Mouse (Mus musculus): ENCODE data around the gene Zfpm1. TPM values are rescaled to one million over a fixed set of nuclear protein-coding genes. Genes with fewer than 3 reads are reported as not detected.
A peak's percentile ranks its signal among the peaks of the same experiment; 100 is the strongest.

Gene Zfpm1
- total RNA-seq, 4 experiments from 2014 or later = 18.1 to 23.2 (median 21.3) TPM

DNA sequence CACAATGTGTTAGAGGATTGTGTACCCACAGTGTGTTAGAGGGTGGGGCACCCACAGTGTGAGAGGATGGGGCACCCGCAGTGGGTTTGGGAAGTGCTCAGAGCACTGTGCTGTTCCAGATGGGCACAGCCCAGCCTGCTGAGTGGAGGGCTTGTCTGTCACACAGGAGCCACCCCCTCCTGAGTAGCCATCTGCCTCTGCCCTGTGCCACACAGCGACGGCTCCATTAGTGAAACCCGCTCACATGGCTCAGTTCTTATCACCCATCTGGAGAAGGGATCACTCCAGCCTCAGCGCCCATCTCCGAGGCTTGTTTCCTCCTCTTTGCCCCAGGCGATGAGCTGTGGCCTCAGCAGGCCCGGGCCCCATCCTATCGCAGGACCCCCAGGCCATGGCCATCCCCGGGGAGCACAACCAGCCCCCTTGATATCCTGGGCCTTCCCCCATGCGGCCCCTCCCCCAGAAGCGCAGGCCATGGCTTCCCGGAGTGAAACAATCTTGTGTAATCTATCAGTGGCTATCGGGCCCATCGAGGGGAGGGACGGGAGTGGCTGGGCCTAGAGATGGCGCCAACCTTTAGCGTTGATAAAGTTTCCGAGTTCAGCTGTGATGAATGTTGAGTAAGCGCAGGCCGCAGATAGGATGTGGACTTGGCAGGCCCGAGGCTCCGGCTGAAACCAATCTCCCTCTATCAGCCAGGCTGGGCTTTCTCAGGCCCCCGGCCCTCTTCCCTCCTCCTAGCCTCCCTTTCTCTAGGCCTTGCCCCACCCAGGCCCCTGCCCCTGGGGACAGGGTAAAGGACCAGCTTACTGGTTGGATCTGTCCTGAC is 14.4 kb downstream of the Zfpm1 start:
- DNase-seq (ENCODE audit: low spot score) = no peak

GRCm38 (mm10) chr8:122299581-122300254 is 17.8 kb downstream of the Zfpm1 start:
- DNase-seq (ENCODE audit: low spot score) = peak; percentile 33

DNA sequence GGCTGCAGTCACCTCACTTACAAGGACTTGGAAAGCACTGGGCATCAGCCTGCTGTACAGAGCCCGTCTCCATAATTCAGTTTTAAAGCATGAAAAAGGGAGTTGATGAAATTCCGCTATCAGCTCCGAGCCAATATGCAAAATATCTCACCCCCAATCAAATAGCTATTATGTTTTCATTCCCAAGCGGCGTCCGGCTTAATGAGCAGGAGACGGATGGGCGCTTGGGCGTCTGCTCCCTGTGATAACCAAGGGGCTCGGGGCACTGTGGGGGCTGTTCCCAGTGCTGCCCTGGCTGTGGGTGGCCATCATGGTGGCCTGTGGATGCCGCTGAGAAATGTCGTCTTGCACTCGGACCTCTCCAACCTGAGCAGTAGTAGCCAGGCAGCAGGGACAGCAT is 19.1 kb downstream of the Zfpm1 start:
- DNase-seq (ENCODE audit: low spot score) = no peak

GRCm38 (mm10) chr8:122301866-122302265 is 19.9 kb downstream of the Zfpm1 start:
- no peak for DNase-seq (ENCODE audit: low spot score)

- no peak for DNase-seq (ENCODE audit: low spot score)
These were observed 21.5 kb downstream of the Zfpm1 start for GRCm38 (mm10) chr8:122303451-122303850.

DNA sequence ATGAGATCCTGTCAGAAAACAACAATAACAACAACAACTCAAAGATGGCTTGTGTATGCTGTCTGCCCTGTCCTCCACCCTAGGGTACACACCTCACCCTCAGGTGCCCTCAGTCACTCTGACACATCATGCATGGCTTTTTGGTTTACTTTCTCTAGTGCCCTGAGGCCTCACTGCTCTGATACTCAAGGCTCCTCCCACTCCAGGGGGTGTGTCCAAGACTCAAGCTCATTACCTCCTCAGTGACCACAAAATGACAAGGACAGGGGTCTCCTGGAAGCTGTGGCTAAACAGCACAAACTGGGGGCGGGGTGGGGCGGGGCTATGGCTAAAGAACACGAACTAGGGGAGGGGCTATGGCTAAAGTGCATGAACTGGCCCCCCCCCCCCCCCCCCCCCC is 22.1 kb downstream of the Zfpm1 start:
- no peak for DNase-seq (ENCODE audit: low spot score)

- no peak for DNase-seq (ENCODE audit: low spot score)
These were observed 24.9 kb downstream of the Zfpm1 start for GRCm38 (mm10) chr8:122306660-122307399.

DNA sequence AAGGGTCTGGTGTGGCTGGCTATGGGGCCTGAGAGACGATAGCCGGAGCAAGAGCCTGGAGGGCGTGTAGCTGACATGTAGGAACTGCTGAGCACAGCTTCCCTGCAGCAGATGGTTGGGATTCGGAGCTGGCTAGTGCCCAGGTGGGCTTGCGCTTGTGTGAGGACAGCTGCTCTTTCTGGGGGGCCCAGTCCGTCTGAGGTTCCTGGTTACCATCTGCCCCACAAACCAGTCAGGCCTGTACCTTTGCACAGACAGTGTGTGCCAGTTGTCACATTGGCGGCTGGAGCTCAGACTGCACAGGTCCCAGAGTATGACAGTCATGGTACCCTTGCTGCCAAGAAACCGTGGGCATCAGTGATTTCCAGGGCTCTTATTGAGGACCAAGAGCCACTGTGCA is 25.9 kb downstream of the Zfpm1 start:
- DNase-seq (ENCODE audit: low spot score) = no peak

- no peak for DNase-seq (ENCODE audit: low spot score)
These were observed 27.3 kb downstream of the Zfpm1 start for GRCm38 (mm10) chr8:122309272-122309671.

DNA sequence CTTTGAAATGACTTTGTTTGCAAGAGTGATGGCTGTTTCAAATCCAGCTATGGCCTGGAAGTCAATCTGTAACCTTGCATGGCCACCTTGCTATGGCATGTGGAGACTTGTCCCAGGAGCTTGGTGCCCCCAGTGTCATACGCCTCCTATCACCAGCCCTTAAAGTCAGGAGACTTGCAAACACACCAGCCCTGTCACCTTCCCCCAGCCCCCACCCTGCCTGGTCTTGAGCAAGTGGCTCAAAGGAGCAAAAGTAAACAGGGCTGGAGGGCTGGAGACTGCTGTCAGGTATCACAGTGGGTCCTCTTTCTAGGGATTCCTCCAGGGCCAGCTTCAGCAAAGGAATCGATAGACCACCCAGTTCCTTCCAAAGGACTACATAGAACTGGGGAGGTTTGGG is 29.2 kb downstream of the Zfpm1 start:
- DNase-seq (ENCODE audit: low spot score) = no peak

DNA sequence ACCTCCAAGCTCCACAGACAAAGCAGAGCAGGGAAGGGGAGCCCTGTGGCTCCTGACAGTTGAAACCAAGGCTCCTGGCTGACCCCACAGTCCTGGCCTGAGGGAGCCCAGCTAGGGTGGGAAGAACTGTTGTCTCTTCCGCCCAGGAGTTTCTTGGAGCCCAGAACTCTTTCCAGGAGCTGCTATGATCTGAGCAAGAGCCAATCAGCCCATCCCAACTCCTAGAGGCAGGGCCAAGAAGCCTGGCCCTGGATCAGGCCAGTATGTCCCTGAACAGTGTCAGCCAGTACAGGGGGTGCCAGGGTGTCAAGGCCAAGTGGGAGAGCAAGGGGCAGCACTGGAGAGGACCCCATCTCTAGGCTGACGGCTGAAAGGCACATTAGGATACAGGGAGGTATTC is 30.6 kb downstream of the Zfpm1 start:
- no peak for DNase-seq (ENCODE audit: low spot score)

- no peak for DNase-seq (ENCODE audit: low spot score)
These were observed 31.4 kb downstream of the Zfpm1 start for GRCm38 (mm10) chr8:122313310-122313709.

- peak; percentile 40 for DNase-seq (ENCODE audit: low spot score)
These were observed 33.1 kb downstream of the Zfpm1 start for GRCm38 (mm10) chr8:122314899-122315496.

GRCm38 (mm10) chr8:122316402-122316801 is 34.5 kb downstream of the Zfpm1 start:
- DNase-seq (ENCODE audit: low spot score) = no peak

DNA sequence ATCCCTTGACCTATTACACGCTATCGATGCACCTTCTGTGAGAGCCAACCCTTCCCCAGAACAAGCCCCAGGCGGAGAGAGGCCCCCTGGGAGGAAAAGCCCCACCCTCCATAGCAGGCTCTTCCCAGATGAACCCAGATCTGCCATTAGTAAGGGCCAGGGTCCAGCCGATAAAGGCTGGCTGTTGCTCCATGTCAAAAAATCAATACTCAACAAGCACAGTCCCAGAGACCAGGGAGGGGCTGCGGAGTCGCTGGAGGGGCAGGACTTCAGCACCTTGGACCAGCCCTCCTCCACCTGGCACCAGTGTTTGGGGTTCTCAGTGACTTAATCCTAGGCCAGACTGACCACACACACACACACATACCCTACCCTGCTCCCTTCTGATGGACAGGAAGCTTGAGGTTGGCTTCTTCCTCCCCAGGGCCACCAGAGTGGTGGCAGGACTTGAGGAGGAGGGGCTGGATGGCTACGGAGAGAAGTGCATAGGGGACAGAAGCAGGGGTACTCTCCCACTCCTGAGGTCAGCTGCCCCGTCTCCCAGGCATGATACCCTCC is 36.1 kb downstream of the Zfpm1 start:
- no peak for DNase-seq (ENCODE audit: low spot score)

- no peak for DNase-seq (ENCODE audit: low spot score)
These were observed 37.2 kb downstream of the Zfpm1 start for GRCm38 (mm10) chr8:122319045-122319707.

DNA sequence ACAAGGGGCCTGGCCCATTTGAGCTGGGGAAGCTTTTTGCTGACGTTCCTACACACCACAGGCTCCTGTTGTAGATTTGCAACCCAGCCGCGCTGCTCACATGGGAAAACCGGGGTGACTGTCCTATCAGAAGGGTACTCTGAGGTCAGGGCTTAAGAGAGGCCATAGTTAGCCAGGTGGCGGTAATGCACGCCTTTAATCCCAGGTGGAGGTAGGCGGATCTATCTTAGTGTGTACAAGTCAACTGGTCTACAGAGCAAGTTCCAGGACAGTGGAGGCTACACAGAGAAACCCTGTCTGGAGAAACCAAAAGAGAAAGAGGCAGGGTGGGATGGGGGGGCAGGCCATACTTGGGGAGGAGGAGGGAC is 37.8 kb downstream of the Zfpm1 start:
- no peak for DNase-seq (ENCODE audit: low spot score)

DNA sequence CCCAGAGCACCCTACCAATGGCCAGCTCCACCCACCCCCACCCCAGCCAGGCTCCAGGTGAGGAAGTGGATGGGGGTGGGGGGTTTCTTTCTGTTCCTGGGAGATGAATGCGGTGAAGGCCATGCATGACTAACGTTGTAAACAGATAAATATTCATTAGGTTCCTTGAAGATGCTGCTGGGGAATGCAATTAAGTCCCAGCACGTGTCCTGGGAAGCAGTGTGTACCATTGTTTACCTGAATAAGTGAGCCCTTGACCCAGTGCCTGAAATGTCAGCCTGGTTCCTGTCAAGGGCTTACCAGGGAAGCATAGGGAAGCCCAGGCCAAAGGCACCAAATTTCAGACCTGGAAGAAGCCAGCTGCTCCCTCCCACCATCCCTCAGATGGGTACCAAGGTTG is 38.6 kb downstream of the Zfpm1 start:
- no peak for DNase-seq (ENCODE audit: low spot score)

DNA sequence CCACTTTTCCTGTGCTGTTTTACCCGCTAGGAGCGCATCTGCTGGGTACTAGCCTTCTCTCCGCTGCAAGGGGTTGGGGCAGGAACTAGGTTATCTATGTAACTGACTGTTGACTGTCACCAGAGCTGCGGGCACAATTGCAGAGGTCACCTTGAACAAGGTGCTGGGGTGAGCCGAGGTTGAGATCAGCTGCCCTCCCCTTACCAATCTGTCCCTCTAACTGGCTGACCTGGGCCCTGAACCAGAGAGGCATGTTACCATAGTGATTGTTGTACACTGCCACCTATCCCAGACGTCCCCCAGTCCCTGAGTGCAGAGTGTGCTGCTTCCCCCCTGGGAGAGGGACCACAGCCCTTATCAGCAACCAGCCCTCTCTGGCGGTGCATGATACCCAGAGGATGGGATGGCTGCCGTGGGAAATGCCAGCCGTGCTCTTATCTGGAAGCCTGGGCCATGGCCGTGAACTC is 39.5 kb downstream of the Zfpm1 start:
- no peak for DNase-seq (ENCODE audit: low spot score)

DNA sequence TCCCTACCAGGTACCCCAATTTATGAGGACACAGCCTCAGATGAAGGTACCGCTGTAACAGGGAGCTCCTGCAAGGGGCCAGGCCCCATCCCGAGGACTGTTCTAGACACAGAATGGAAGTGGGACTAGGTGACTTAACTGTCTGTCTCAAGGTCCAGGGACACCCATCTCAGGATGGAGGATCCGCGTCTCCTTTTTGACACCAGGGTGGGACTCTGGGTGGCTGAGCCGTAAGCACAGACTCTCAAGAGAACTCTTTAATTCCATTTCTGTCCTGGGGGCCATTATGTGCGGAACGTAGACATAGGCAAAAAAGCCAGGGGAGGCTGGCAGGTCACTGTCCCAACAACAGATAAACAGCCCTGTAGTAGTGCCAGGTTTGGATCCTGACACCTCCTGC is 40.2 kb downstream of the Zfpm1 start:
- DNase-seq (ENCODE audit: low spot score) = no peak

GRCm38 (mm10) chr8:122322792-122323191 is 40.9 kb downstream of the Zfpm1 start:
- no peak for DNase-seq (ENCODE audit: low spot score)

All from heart, adult 8-10 months (tissue).